Mouse (Mus musculus) c-Kit-negative CD71-positive TER-119-positive erythroid progenitor cells, embryonic 14.5 days (primary cell): ENCODE measurements around the gene Arhgef6.

Source experiments
- DNase-seq: peaks from one replicate; pipeline ENCODE4 v3.0.0-alpha.2; 2013; ENCODE audit warnings: low read depth, low spot score

Gene Arhgef6

GRCm38 (mm10) chrX:57303188-57303878 is 35.2 kb downstream of the Arhgef6 start:
- DNase-seq: no peak

GRCm38 (mm10) chrX:57298946-57299345 is 39.6 kb downstream of the Arhgef6 start:
- no peak for DNase-seq

- no peak for DNase-seq
These were observed 50.1 kb downstream of the Arhgef6 start for GRCm38 (mm10) chrX:57288458-57288857.

- DNase-seq: no peak
These were observed 52.2 kb downstream of the Arhgef6 start for GRCm38 (mm10) chrX:57286281-57286680.

GRCm38 (mm10) chrX:57282184-57282583 is 56.3 kb downstream of the Arhgef6 start:
- no peak for DNase-seq

- DNase-seq: no peak
These were observed 60.8 kb downstream of the Arhgef6 start for GRCm38 (mm10) chrX:57277560-57278335.

- no peak for DNase-seq
These were observed 75.0 kb downstream of the Arhgef6 start for GRCm38 (mm10) chrX:57263515-57263914.

- DNase-seq: no peak
These were observed 77.8 kb downstream of the Arhgef6 start for GRCm38 (mm10) chrX:57260744-57261143.

- DNase-seq: no peak
These were observed 85.0 kb downstream of the Arhgef6 start for GRCm38 (mm10) chrX:57253329-57254055.

GRCm38 (mm10) chrX:57238572-57238971 is 100.0 kb downstream of the Arhgef6 start:
- DNase-seq: no peak

GRCm38 (mm10) chrX:57235982-57236381 is 102.5 kb downstream of the Arhgef6 start:
- DNase-seq: peak; percentile 1

- DNase-seq: no peak
These were observed 104.9 kb downstream of the Arhgef6 start for GRCm38 (mm10) chrX:57233596-57233995.

GRCm38 (mm10) chrX:57228178-57228577 is 110.4 kb downstream of the Arhgef6 start:
- DNase-seq: no peak

GRCm38 (mm10) chrX:57223301-57223700 is 115.2 kb downstream of the Arhgef6 start:
- DNase-seq: no peak

- no peak for DNase-seq
These were observed 116.6 kb downstream of the Arhgef6 start for GRCm38 (mm10) chrX:57221881-57222280.

- no peak for DNase-seq
These were observed 119.0 kb downstream of the Arhgef6 start for GRCm38 (mm10) chrX:57219563-57219962.

- no peak for DNase-seq
These were observed 122.3 kb downstream of the Arhgef6 start for GRCm38 (mm10) chrX:57216271-57216670.

- no peak for DNase-seq
These were observed 123.0 kb downstream of the Arhgef6 start for GRCm38 (mm10) chrX:57215495-57215894.

- DNase-seq: no peak
These were observed 125.7 kb downstream of the Arhgef6 start for GRCm38 (mm10) chrX:57212862-57213261.

GRCm38 (mm10) chrX:57211876-57212275 is 126.7 kb downstream of the Arhgef6 start, which contains the start of gene Cd40lg:
Gene Cd40lg, plus strand, starts transcription at chrX:57212143.
- no peak for DNase-seq

- no peak for DNase-seq
These were observed 127.9 kb downstream of the Arhgef6 start for GRCm38 (mm10) chrX:57210591-57210990.

GRCm38 (mm10) chrX:57200397-57200796 is 138.1 kb downstream of the Arhgef6 start:
- DNase-seq: no peak
